22 mouse cellular contexts compared by ENCODE assay signal in the genomic region with DNA sequence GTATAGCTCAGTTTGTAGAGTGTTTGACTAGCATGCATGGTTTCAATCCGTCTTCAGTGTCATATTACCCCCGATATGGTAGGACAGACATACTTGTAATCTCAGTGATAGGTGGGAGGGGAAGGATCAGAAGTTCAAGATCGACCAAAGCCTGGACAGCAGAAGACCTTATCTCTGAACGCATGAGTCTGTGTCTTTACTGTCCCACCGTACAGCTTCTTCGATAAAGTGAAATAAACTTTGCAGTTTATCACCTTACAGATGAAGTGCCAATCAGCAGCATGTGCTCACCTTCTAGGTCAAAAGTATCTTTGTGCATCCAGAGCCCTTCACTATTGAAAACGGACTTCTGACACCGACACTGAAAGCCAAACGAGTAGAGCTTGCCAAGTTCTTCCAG. TPM values are rescaled to one million over a fixed set of nuclear protein-coding genes. Genes with fewer than 3 reads are reported as not detected.
"Had no signal": no experiment of that assay in that cellular context is flagged by ENCODE, and none has a peak within 500 bp of the region (broad histone marks: within the 10 kb centered on the region; RNA-seq: fewer than 3 reads in every experiment).

No protein-coding gene starts in this region.

- H3K27ac ChIP-seq: hindbrain, postnatal 0 days; kidney, embryonic 15.5 days; limb, embryonic 12.5 days; lung, embryonic 15.5 days; macrophage; midbrain, embryonic 10.5 days; neural tube, embryonic 12.5 days; stomach, embryonic 15.5 days had no signal

- H3K27me3 ChIP-seq: kidney, embryonic 15.5 days; limb, embryonic 12.5 days; lung, embryonic 15.5 days; neural tube, embryonic 12.5 days; stomach, embryonic 15.5 days had no signal

- DNase-seq: kidney, adult 2 months; kidney, postnatal 14 days; layer of hippocampus, postnatal 36 days; lung, postnatal 14 days; midbrain, embryonic 14.5 days; retina, postnatal 1 day; right cerebral cortex, postnatal 4 days; spleen, adult 18-20 months; thymus, adult 2 months; thymus, postnatal 25 days had no signal

- H3K9ac ChIP-seq: kidney, embryonic 15.5 days; limb, embryonic 12.5 days; lung, embryonic 15.5 days; neural tube, embryonic 12.5 days; stomach, embryonic 15.5 days had no signal

- H3K4me3 ChIP-seq: kidney, embryonic 15.5 days; limb, embryonic 12.5 days; lung, embryonic 15.5 days; midbrain, embryonic 10.5 days; neural tube, embryonic 12.5 days; stomach, embryonic 15.5 days had no signal

- ATAC-seq: hindbrain, postnatal 0 days had no signal

- H3K9me3 ChIP-seq: kidney, embryonic 15.5 days; limb, embryonic 12.5 days; lung, embryonic 15.5 days; midbrain, embryonic 10.5 days; neural tube, embryonic 12.5 days; stomach, embryonic 15.5 days had no signal

- H3K4me2 ChIP-seq: kidney, embryonic 15.5 days; limb, embryonic 12.5 days; lung, embryonic 15.5 days; neural tube, embryonic 12.5 days; stomach, embryonic 15.5 days had no signal

- H3K4me1 ChIP-seq: kidney, embryonic 15.5 days; limb, embryonic 12.5 days; neural tube, embryonic 12.5 days; stomach, embryonic 15.5 days had no signal

RNA-seq across cellular contexts. Expression of a gene that starts 54.0 kb away (rescaled TPM):
- total RNA-seq: hindbrain, postnatal 0 days; liver, adult 2 months; monocyte, adult 5-6 weeks; neutrophil, adult 5-6 weeks had no signal
- polyA plus RNA-seq: intestine, embryonic 14.5 days; limb, embryonic 12.5 days; macrophage; midbrain, embryonic 10.5 days; neural tube, embryonic 12.5 days had no signal
